Mouse (Mus musculus): ENCODE measurements around the gene Elobl. TPM values are rescaled to one million over a fixed set of nuclear protein-coding genes. Genes with fewer than 3 reads are reported as not detected.
A peak's percentile ranks its signal among the peaks of the same experiment; 100 is the strongest.

Elobl gene
- polyA plus RNA-seq, 1 experiment: not detected

DNA sequence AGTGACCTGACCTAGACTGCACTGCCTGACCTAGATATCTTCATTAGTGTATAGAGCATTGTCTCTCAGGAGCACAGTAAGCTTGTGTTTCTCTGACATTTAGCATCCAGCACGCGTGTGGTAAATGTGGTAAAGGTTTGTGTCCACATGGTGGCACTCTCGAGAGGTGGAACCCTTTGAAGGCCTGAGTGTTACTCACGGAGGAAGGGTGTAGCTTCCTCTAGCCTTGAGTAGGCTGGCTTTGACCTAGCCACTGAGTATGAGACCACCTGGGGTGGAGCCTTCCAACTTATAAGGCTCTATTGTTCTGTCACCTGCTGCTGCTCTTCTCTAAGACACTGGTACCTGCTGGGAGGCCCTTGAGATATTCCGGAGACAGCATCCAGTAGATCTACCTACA lies 26.9 kb upstream of the Elobl start:
- Histone ChIP-seq H3K4me1 (ENCODE audit: control insufficient read depth, insufficient read depth, low read length) (peaks cover 31% of the 10 kb centered on the region), H3K4me3 (ENCODE audit: insufficient read depth, low read length) (no peak overlapping the region), H3K27ac (ENCODE audit: insufficient read depth, low read depth, low read length) (peak overlapping the region; percentile 86)
- no peak for TF ChIP-seq POLR2A (IDR thresholded peaks at IDR 0.05; ENCODE audit: borderline replicate concordance, low read depth, low read length)
- no peak for TF ChIP-seq CTCF (IDR thresholded peaks at IDR 0.05; ENCODE audit: low read depth, low read length)

DNA sequence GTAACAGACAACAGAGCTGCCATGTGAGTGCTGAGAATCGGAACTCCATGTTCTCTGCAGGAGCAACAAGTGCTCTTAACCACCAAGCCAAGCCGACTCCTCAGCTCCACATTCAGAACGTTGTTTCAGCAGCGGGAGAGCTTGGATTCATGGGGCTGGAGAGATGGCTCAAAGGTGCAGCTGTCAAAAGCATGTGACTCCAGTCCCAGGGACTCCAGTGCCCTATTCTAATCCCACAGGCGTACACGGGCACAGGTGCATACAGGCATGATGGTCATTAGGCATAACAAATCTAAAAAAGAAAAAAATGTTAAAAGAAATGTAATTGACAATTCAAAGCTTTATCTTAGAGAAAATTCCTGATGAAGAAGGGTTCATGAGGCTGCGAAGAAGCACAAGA lies 26.5 kb upstream of the Elobl start:
- no peak overlapping the region for H3K27ac ChIP-seq (ENCODE audit: insufficient read depth, low read depth, low read length)
- TF ChIP-seq CTCF (IDR thresholded peaks at IDR 0.05; ENCODE audit: low read depth, low read length): no peak
- no peak for TF ChIP-seq POLR2A (IDR thresholded peaks at IDR 0.05; ENCODE audit: borderline replicate concordance, low read depth, low read length)
- no peak overlapping the region for H3K4me3 ChIP-seq (ENCODE audit: insufficient read depth, low read length)
- H3K4me1 ChIP-seq (ENCODE audit: control insufficient read depth, insufficient read depth, low read length): peaks cover 29% of the 10 kb centered on the region

DNA sequence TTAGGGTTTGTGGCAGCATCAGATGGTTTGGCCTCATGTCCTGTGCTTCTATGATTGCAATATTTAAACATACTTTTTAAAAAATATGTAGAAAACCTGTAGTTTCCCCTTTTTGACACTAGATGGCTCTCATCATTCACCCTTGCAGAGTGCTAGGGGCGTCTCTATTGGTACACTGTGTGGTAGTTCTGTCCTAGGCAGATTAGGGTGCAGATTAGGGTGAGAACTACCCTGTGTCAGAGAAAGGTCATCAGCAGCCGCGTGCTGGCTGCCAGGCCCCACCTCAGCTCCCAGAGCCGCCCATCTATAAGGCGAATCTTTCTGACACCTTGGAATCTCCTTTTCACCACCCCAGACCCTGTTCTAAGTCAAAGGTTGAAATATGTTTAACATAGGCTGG lies 22.8 kb upstream of the Elobl start:
- TF ChIP-seq CTCF (IDR thresholded peaks at IDR 0.05; ENCODE audit: low read depth, low read length): no peak
- TF ChIP-seq POLR2A (IDR thresholded peaks at IDR 0.05; ENCODE audit: borderline replicate concordance, low read depth, low read length): no peak
- Histone ChIP-seq H3K4me1 (ENCODE audit: control insufficient read depth, insufficient read depth, low read length) (peaks cover 13% of the 10 kb centered on the region), H3K27ac (ENCODE audit: insufficient read depth, low read depth, low read length) (no peak overlapping the region), H3K4me3 (ENCODE audit: insufficient read depth, low read length) (no peak overlapping the region)

DNA sequence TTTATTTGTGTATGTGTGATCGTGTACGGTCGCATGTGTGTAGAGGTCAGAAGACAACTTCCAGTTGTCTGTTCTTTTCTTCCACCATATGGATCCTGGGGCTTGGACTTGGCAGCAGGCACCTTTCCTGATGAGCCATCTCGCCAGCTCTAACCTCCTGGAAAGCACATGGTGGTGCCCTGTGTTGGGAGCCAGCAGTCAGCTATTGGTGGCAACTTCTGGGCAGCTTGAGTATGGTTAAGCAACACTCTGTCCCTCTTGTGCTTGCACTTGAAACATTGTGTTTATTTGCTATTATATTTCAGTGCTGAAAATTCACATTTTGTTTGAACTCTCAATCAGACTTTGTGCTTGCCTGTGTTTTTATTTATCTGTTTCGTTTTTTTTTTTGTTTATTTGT lies 22.2 kb upstream of the Elobl start:
- TF ChIP-seq POLR2A (IDR thresholded peaks at IDR 0.05; ENCODE audit: borderline replicate concordance, low read depth, low read length) (no peak), CTCF (IDR thresholded peaks at IDR 0.05; ENCODE audit: low read depth, low read length) (no peak)
- Histone ChIP-seq H3K4me1 (ENCODE audit: control insufficient read depth, insufficient read depth, low read length) (peaks cover 11% of the 10 kb centered on the region), H3K4me3 (ENCODE audit: insufficient read depth, low read length) (no peak overlapping the region), H3K27ac (ENCODE audit: insufficient read depth, low read depth, low read length) (no peak overlapping the region)

DNA sequence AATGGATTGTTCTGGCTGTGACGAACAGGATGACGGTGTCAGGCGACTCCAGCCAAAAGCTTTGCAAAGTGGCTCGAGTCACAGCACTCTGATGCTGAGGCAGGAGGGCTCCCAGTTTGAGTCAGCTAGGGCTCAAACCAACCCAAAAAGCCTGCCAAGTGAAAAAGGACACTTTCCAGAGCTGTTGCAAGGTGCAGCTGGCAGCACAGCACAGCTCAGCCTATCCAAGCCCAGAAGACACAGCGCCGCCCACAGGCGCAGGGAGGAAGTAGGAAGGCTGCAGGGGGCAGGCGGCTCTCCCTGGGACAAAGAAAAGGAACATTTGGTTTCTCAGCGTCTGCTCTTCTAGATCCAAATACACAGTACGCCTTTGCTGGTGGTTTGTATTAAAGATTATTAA lies 19.9 kb upstream of the Elobl start:
- no peak overlapping the region for H3K4me3 ChIP-seq (ENCODE audit: insufficient read depth, low read length)
- H3K4me1 ChIP-seq (ENCODE audit: control insufficient read depth, insufficient read depth, low read length): peaks cover 10% of the 10 kb centered on the region
- no peak for TF ChIP-seq CTCF (IDR thresholded peaks at IDR 0.05; ENCODE audit: low read depth, low read length)
- TF ChIP-seq POLR2A (IDR thresholded peaks at IDR 0.05; ENCODE audit: borderline replicate concordance, low read depth, low read length): no peak
- H3K27ac ChIP-seq (ENCODE audit: insufficient read depth, low read depth, low read length): no peak overlapping the region

DNA sequence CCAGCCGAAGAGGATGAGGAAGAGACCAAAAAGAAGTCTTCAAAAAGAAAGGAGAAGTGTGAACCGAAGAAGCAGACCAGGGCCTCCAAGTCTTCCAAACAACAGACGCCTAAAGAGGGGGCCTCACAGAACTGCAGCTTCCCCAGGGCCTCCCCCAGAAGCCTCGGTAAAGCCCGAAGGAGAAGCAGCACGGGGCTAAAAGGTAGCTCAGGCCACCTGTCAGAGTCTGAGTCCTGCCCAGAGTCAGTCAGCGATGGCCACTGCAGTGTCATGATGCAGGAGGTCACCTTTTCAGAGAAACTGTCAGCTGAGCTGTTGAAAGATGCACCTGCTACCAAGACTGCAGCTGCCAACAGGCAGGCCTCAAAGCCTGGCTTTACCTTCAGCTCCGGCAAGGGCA lies 14.6 kb upstream of the Elobl start:
- no peak overlapping the region for H3K27ac ChIP-seq (ENCODE audit: insufficient read depth, low read depth, low read length)
- H3K4me1 ChIP-seq (ENCODE audit: control insufficient read depth, insufficient read depth, low read length): peaks cover 5% of the 10 kb centered on the region; the same call in 1 of the 2 replicates
- TF ChIP-seq POLR2A (IDR thresholded peaks at IDR 0.05; ENCODE audit: borderline replicate concordance, low read depth, low read length) (no peak), CTCF (IDR thresholded peaks at IDR 0.05; ENCODE audit: low read depth, low read length) (no peak)
- no peak overlapping the region for H3K4me3 ChIP-seq (ENCODE audit: insufficient read depth, low read length)

DNA sequence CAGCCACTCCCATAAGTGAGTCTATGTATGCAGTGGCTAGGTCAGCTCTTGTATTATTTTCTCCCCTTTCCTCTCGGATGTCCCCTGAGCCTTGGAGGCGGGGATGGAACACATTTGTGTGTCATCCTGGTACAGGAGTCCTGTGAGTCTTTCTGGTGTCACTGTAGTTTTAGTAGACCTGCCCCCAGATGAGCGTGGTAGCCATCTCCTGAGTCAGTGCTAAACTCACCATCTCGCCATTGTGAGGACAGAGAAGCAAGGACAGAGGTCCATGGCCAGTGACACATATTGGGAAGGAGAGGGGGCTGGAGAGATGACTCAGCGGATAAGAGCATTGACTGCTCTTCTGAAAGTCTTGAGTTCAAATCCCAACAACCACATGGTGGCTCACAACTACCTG lies 10.5 kb upstream of the Elobl start:
- H3K4me1 ChIP-seq (ENCODE audit: control insufficient read depth, insufficient read depth, low read length): peaks cover 12% of the 10 kb centered on the region
- H3K27ac ChIP-seq (ENCODE audit: insufficient read depth, low read depth, low read length): no peak overlapping the region
- no peak overlapping the region for H3K4me3 ChIP-seq (ENCODE audit: insufficient read depth, low read length)
- TF ChIP-seq CTCF (IDR thresholded peaks at IDR 0.05; ENCODE audit: low read depth, low read length) (no peak), POLR2A (IDR thresholded peaks at IDR 0.05; ENCODE audit: borderline replicate concordance, low read depth, low read length) (no peak)

DNA sequence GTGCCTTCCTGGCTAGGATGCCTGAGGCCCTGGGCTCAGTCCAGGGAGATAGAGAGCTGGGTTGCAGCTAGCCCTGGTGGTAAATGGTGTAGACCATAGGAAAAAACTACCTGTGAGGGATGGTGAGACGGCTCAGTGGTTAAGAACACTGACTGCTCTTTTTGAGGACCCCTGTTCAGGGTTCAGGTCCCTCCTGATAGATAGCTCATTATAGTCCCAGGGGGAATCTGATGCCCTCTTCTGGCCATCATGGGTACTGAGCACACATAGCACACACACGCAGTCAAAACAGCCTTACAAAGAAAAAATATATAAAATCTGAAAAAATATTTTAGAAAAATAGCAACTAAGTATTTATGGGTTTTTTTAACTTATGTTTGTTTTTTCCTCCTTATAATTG lies 9.6 kb upstream of the Elobl start:
- no peak overlapping the region for H3K4me3 ChIP-seq (ENCODE audit: insufficient read depth, low read length)
- TF ChIP-seq CTCF (IDR thresholded peaks at IDR 0.05; ENCODE audit: low read depth, low read length) (peak; percentile 43), POLR2A (IDR thresholded peaks at IDR 0.05; ENCODE audit: borderline replicate concordance, low read depth, low read length) (no peak)
- H3K4me1 ChIP-seq (ENCODE audit: control insufficient read depth, insufficient read depth, low read length): peaks cover 12% of the 10 kb centered on the region
- H3K27ac ChIP-seq (ENCODE audit: insufficient read depth, low read depth, low read length): no peak overlapping the region

DNA sequence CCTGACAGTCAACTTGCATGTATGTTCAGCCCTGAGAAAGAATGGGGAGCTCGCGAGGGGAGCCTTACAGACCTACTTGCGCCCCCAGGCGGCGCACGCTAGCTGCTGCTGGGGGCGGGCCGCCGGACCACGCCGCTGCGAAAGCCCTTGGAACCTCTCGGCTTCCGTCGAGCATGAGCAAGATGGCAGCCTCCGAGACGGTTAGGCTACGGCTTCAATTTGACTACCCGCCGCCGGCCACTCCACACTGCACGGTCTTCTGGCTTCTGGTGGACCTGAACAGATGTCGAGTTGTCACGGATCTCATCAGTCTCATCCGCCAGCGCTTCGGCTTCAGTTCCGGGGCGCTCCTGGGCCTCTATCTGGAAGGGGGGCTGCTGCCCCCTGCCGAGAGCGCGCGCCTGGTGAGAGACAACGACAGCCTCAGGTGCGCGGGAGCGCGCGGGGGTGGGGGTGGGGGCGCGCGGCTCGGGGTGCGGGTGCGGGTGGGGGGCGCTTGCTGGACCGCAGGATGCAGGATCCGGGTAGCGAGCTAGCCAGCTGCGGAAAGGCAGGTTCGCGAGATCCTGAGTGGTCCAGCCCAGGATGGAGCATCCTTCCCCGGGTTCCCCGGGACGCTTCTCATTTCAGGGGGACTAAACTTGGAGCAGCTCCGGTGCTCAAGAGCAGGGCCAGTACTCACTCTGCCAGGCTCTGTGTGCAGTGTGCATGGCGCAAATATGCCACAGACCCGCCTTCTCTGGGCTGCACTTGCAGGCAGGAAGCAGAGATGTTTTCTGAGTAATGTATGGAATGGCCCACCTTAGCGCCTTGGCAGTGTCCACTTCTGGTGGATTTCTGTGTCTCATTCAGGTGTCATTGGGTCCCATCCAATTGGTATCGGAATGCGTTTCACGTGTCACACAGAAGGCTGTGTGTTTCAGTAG lies 7.3 kb upstream of the Elobl start:
- TF ChIP-seq POLR2A (IDR thresholded peaks at IDR 0.05; ENCODE audit: borderline replicate concordance, low read depth, low read length) (no peak), CTCF (IDR thresholded peaks at IDR 0.05; ENCODE audit: low read depth, low read length) (peak; percentile 32; the same call in 1 of the 2 replicates)
- Histone ChIP-seq H3K4me1 (ENCODE audit: control insufficient read depth, insufficient read depth, low read length) (peaks cover 9% of the 10 kb centered on the region), H3K4me3 (ENCODE audit: insufficient read depth, low read length) (peak overlapping the region; percentile 98), H3K27ac (ENCODE audit: insufficient read depth, low read depth, low read length) (peak overlapping the region; percentile 68)

DNA sequence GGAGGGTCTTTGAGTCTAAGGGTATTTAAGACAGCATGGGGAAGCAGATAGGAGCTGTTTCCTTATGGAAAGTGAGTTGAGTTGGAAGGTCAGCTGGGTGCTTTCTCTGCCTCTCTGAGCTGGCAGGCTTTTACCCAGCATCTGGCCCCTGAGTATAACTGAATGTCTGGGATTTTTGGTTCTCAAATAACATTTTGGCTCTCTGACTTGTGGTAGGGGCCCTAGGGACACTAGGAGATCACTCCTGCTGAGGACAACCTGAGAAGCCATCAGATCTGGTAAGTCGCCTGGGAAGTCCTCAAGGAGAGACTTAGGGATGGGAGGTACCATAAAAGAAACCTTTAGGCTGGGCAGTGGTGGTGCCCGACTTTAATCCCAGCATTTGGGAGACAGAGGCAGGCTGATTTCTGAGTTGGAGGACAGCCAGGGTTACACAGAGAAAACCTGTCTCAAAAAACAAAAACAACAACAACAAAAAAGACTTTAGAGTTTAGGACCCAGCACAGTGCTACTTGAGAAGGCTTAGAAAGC lies 3.5 kb upstream of the Elobl start, which contains the start of gene Coil:
Gene Coil, plus strand, starts transcription at position 51 of the 531 bp plus-strand sequence.
- 0 out of 2 replicates have a peak, but pooled peaks have one; percentile 20 for TF ChIP-seq POLR2A (IDR thresholded peaks at IDR 0.05; ENCODE audit: borderline replicate concordance, low read depth, low read length)
- peak; percentile 35; the same call in 1 of the 2 replicates for TF ChIP-seq CTCF (IDR thresholded peaks at IDR 0.05; ENCODE audit: low read depth, low read length)
- Histone ChIP-seq H3K27ac (ENCODE audit: insufficient read depth, low read depth, low read length) (no peak within 1 kb of the TSS), H3K4me1 (ENCODE audit: control insufficient read depth, insufficient read depth, low read length) (peaks cover 9% of the 10 kb centered on the region), H3K4me3 (ENCODE audit: insufficient read depth, low read length) (no peak within 1 kb of the TSS)
